8 mouse cellular contexts compared by ENCODE assay signal in the genomic region with DNA sequence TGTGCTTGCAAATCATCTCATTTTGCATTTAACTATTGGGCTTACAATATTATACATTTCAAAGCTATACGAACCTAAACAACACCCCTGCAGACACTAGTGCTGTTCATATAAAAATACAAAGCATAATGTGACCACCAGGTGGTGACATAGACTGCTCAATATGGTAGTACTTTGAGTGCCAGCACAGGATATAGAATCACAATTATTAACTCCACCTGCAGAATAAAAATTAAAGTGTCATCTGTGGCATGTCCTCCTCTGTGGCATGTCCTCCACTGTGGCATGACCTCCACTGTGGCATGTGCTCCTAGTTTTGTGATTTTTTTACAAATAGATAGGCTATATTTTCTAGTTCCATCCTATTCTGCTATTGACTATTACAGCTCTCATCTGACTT.
DNase-seq lines count a peak whose midpoint lies in the region; ATAC-seq lines count a peak whose summit lies in the region.

No protein-coding gene starts in this region.

- H3K27ac ChIP-seq in forebrain, embryonic 11.5 days (ENCODE audit: low read depth, low read length) = no peak overlapping the region
- no peak overlapping the region for H3K27ac ChIP-seq in forebrain, embryonic 10.5 days
- H3K27ac ChIP-seq in forebrain, embryonic 13.5 days = no peak overlapping the region

- ATAC-seq in forebrain, embryonic 11.5 days (replicated peaks; ENCODE audit: low FRiP score) = peak; percentile 62
- ATAC-seq in forebrain, embryonic 13.5 days = peak; percentile 33
- ATAC-seq in erythroblast, adult 5-6 weeks (replicated peaks; ENCODE audit: low FRiP score, poor library complexity, severe bottlenecking) = no peak

- H3K9me3 ChIP-seq in forebrain, embryonic 11.5 days (ENCODE audit: control insufficient read depth, low read length) = no peaks in the 10 kb centered on the region
- H3K9me3 ChIP-seq in forebrain, embryonic 10.5 days = no peaks in the 10 kb centered on the region
- no peaks in the 10 kb centered on the region for H3K9me3 ChIP-seq in forebrain, embryonic 13.5 days (replicated peaks)

- no peak overlapping the region for H3K4me3 ChIP-seq in forebrain, embryonic 11.5 days (ENCODE audit: low read depth, low read length)
- H3K4me3 ChIP-seq in forebrain, embryonic 10.5 days = no peak overlapping the region
- H3K4me3 ChIP-seq in forebrain, embryonic 13.5 days = no peak overlapping the region

- no peak for DNase-seq in forebrain, embryonic 11.5 days (ENCODE audit: low spot score)
- DNase-seq in forebrain, embryonic 10.5 days (ENCODE audit: extremely low spot score, low spot score) = no peak
- DNase-seq in thymus, postnatal 0 days (ENCODE audit: low spot score) = peak; percentile 46
- DNase-seq in thymus, postnatal 10 days (ENCODE audit: low spot score in 2 of 2) = no peak
- DNase-seq in kidney, postnatal 36 days = peak; percentile 48 to 50
- DNase-seq in naive thymus-derived CD4-positive, alpha-beta T cell, adult 2 months (ENCODE audit: low read depth) = peak; percentile 29

- H3K4me1 ChIP-seq in forebrain, embryonic 11.5 days (replicated peaks; ENCODE audit: control insufficient read depth, insufficient read depth, low read length) = no peaks in the 10 kb centered on the region; the same call in 1 of the 2 replicates
- H3K4me1 ChIP-seq in forebrain, embryonic 10.5 days = peaks cover 15% of the 10 kb centered on the region
- peaks cover 14% of the 10 kb centered on the region for H3K4me1 ChIP-seq in forebrain, embryonic 13.5 days

- H3K9ac ChIP-seq in forebrain, embryonic 11.5 days (ENCODE audit: low read length) = no peak overlapping the region
- no peak overlapping the region for H3K9ac ChIP-seq in forebrain, embryonic 13.5 days

- H3K36me3 ChIP-seq in forebrain, embryonic 11.5 days (ENCODE audit: control insufficient read depth, insufficient read depth, low read length) = no peaks in the 10 kb centered on the region; the same call in 1 of the 2 replicates
- H3K36me3 ChIP-seq in forebrain, embryonic 10.5 days (replicated peaks) = peaks cover 69% of the 10 kb centered on the region
- H3K36me3 ChIP-seq in forebrain, embryonic 13.5 days (ENCODE audit: poor library complexity, severe bottlenecking) = peaks cover 25% of the 10 kb centered on the region

- no peaks in the 10 kb centered on the region for H3K27me3 ChIP-seq in forebrain, embryonic 11.5 days (ENCODE audit: control insufficient read depth, insufficient read depth, low read length)
- no peaks in the 10 kb centered on the region for H3K27me3 ChIP-seq in forebrain, embryonic 10.5 days (ENCODE audit: poor library complexity, severe bottlenecking)
- H3K27me3 ChIP-seq in forebrain, embryonic 13.5 days = no peaks in the 10 kb centered on the region

- WGBS in forebrain, embryonic 11.5 days = 77% methylated on average over 1 of the region's 1 CpGs
- 89% methylated on average over 1 of the region's 1 CpGs for WGBS in forebrain, embryonic 10.5 days
- WGBS in forebrain, embryonic 13.5 days = 74% methylated on average over 1 of the region's 1 CpGs

- no peak overlapping the region for H3K4me2 ChIP-seq in forebrain, embryonic 11.5 days (ENCODE audit: low read depth, low read length, severe bottlenecking)
- no peak overlapping the region for H3K4me2 ChIP-seq in forebrain, embryonic 13.5 days

Comparison
In these comparisons a context has a peak if more than half of its experiments do, and no peak if none do; other contexts are left out.
1. DNase-seq: peak in thymus, postnatal 0 days (single experiment), kidney, postnatal 36 days (2 of 2) and naive thymus-derived CD4-positive, alpha-beta T cell, adult 2 months (single experiment); none in forebrain, embryonic 11.5 days (single experiment), forebrain, embryonic 10.5 days (single experiment) and thymus, postnatal 10 days (0 of 2).